Comparison of ENCODE assay signal across 8 mouse cellular contexts in the genomic region with DNA sequence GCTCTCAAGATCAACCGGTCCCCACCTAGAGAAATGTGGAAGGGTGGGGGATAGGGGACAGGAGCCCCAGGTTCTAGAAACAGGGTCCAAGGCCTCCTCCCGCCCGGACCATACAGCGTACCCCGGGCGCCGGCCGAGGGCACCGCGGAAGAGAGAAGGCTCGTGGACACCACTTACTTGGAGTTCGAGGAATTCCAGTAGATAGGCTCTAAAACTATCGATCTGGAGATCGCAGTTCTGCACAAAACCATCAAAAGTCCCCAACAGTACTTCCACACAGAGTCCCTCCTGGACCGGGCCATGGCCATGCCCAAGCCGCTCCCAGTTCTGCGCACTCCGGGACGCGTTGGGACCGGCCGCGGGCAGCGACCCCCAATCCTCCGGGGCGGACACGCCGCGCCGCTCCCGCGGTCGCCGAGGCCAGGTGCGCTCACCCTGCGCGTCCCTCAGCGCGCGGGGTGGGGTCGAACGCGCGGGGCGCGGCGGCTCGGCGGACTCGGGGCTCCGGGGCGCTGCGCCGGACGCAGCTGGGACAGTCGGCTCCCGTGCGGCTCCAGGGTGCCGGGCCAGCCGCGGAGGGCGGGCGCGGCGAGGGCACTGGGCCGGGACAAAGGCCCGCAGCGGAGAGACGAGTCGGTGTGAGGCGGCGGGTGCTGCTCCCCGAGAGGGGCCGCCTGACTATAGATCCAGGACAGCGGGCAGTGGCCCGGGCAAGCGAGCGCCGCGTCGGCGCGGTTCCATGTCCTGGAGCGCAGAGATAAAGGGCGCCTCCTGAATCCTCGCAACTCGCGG. TPM values are rescaled to one million over a fixed set of nuclear protein-coding genes. Genes with fewer than 3 reads are reported as not detected.
DNase-seq lines count a peak whose midpoint lies in the region; ATAC-seq and TF ChIP-seq lines count a peak whose summit lies in the region.

No protein-coding gene starts in this region.

- peak; percentile 30 for DNase-seq in gastrocnemius, postnatal 10 days
- DNase-seq in gastrocnemius, postnatal 25 days, result no peak
- no peak for DNase-seq in testis, postnatal 14 days (ENCODE audit: low spot score)
- DNase-seq in hindbrain, embryonic 10.5 days (ENCODE audit: low spot score), result no peak
- DNase-seq in lung, postnatal 0 days (ENCODE audit: low spot score), result no peak
- peak; percentile 59 for DNase-seq in thymus, postnatal 4 days

- no peak for TF ChIP-seq POLR2A in testis, adult 2 months (IDR thresholded peaks at IDR 0.05; ENCODE audit: control insufficient read depth, low read depth, low read length)

- peak overlapping the region; percentile 93 for H3K4me2 ChIP-seq in lung, postnatal 0 days (replicated peaks; ENCODE audit: low read depth, low read length)

- no peaks in the 10 kb centered on the region; the same call in 1 of the 2 replicates for H3K36me3 ChIP-seq in testis, adult 2 months (ENCODE audit: control insufficient read depth, insufficient read depth, low read length)
- peaks cover 23% of the 10 kb centered on the region for H3K36me3 ChIP-seq in hindbrain, embryonic 10.5 days
- H3K36me3 ChIP-seq in lung, postnatal 0 days (ENCODE audit: insufficient read depth, low read length), result no peaks in the 10 kb centered on the region

- no peak for TF ChIP-seq CTCF in testis, adult 2 months (IDR thresholded peaks at IDR 0.05; ENCODE audit: control insufficient read depth, insufficient read depth, insufficient replicate concordance, low read depth, low read length)
- no peak for TF ChIP-seq CTCF in lung, postnatal 0 days (IDR thresholded peaks at IDR 0.05)

- H3K4me1 ChIP-seq in testis, adult 2 months (ENCODE audit: control insufficient read depth, insufficient read depth, low read length), result peaks cover 12% of the 10 kb centered on the region
- H3K4me1 ChIP-seq in hindbrain, embryonic 10.5 days (replicated peaks), result peaks cover 37% of the 10 kb centered on the region
- peaks cover 4% of the 10 kb centered on the region; the same call in 1 of the 2 replicates for H3K4me1 ChIP-seq in lung, postnatal 0 days (ENCODE audit: insufficient read depth, low read depth, low read length)

- no peak for TF ChIP-seq EP300 in lung, postnatal 0 days (IDR thresholded peaks at IDR 0.05)

- ATAC-seq in lung, postnatal 0 days, result peak; percentile 29
- ATAC-seq in frontal cortex, adult (ENCODE audit: low TSS enrichment), result no peak; the same call in none of the 2 replicates

- no peaks in the 10 kb centered on the region for H3K9me3 ChIP-seq in hindbrain, embryonic 10.5 days
- no peaks in the 10 kb centered on the region for H3K9me3 ChIP-seq in lung, postnatal 0 days (ENCODE audit: low read length)

- H3K9ac ChIP-seq in lung, postnatal 0 days (replicated peaks; ENCODE audit: low read depth), result peak overlapping the region; percentile 76

- peak overlapping the region; percentile 28; the same call in 1 of the 2 replicates for H3K27ac ChIP-seq in testis, adult 2 months (ENCODE audit: control insufficient read depth, insufficient read depth, low read depth, low read length)
- H3K27ac ChIP-seq in hindbrain, embryonic 10.5 days, result peak overlapping the region; percentile 98
- peak overlapping the region; percentile 84 for H3K27ac ChIP-seq in lung, postnatal 0 days (ENCODE audit: low read length)

- under 1% methylated on average over 70 of the region's 88 CpGs for WGBS in hindbrain, embryonic 10.5 days
- WGBS in lung, postnatal 0 days, result under 1% methylated on average over 60 of the region's 88 CpGs

- peak overlapping the region; percentile 91 for H3K4me3 ChIP-seq in testis, adult 2 months (ENCODE audit: control insufficient read depth, low read depth, low read length)
- H3K4me3 ChIP-seq in hindbrain, embryonic 10.5 days, result peak overlapping the region; percentile 98
- peak overlapping the region; percentile 86 for H3K4me3 ChIP-seq in lung, postnatal 0 days (ENCODE audit: low read depth, low read length)

- no peaks in the 10 kb centered on the region for H3K27me3 ChIP-seq in testis, adult 2 months (ENCODE audit: control insufficient read depth, insufficient read depth, low read length)
- H3K27me3 ChIP-seq in hindbrain, embryonic 10.5 days (ENCODE audit: insufficient read depth, poor library complexity, severe bottlenecking), result no peaks in the 10 kb centered on the region
- no peaks in the 10 kb centered on the region for H3K27me3 ChIP-seq in lung, postnatal 0 days (replicated peaks; ENCODE audit: insufficient read depth, low read length)

RNA-seq across cellular contexts. Expression of a gene that starts 0.5 kb away (rescaled TPM):
- total RNA-seq in gastrocnemius, postnatal 10 days (2021), result 10 to 100 TPM; 12.8 to 16.9 TPM
- total RNA-seq in gastrocnemius, postnatal 25 days (2021), result 1 to 10 TPM; 6.3 to 6.9 TPM
- 3.4 and 5.4 TPM in 2 replicates for polyA plus RNA-seq in testis, adult 2 months (2012; rRNA removed)
- polyA plus RNA-seq in hindbrain, embryonic 10.5 days (2016; fragmentation: Nextera tagmentation; extraction: Ambion mirVana), result 33.8 and 34.7 TPM in 2 replicates
- polyA plus RNA-seq in lung, postnatal 0 days (2015; fragmentation: Nextera tagmentation; extraction: Ambion mirVana), result 26.7 and 30.1 TPM in 2 replicates

RNA-seq across cellular contexts. Expression of a gene that starts 29.8 kb away (rescaled TPM):
- total RNA-seq in gastrocnemius, postnatal 10 days (2021), result 10 to 100 TPM; 33.5 to 46.7 TPM
- total RNA-seq in gastrocnemius, postnatal 25 days (2021), result 10 to 100 TPM; 27.5 to 28.1 TPM
- 21.5 and 28.4 TPM in 2 replicates for polyA plus RNA-seq in testis, adult 2 months (2012; rRNA removed)
- polyA plus RNA-seq in hindbrain, embryonic 10.5 days (2016; fragmentation: Nextera tagmentation; extraction: Ambion mirVana), result 145 and 165 TPM in 2 replicates
- 126 and 139 TPM in 2 replicates for polyA plus RNA-seq in lung, postnatal 0 days (2015; fragmentation: Nextera tagmentation; extraction: Ambion mirVana)

Comparison
In these comparisons a context has a peak if more than half of its experiments do, and no peak if none do; other contexts are left out.
1. DNase-seq: peak in gastrocnemius, postnatal 10 days (single experiment) and thymus, postnatal 4 days (single experiment); none in gastrocnemius, postnatal 25 days (single experiment), testis, postnatal 14 days (single experiment), hindbrain, embryonic 10.5 days (single experiment) and lung, postnatal 0 days (single experiment).
2. H3K27ac ChIP-seq: peak in every context shown above with its lines; median percentile 98 in hindbrain, embryonic 10.5 days; 84 in lung, postnatal 0 days; 28 in testis, adult 2 months.
3. Peak in every context shown above with its lines, with median percentiles within 50 percentile points of each other: H3K4me3 ChIP-seq.